Mouse (Mus musculus) neural tube, embryonic 14.5 days (tissue): ENCODE results near the gene Olfr816. TPM values are rescaled to one million over a fixed set of nuclear protein-coding genes. Genes with fewer than 3 reads are reported as not detected.
"Not testable (repeated sequence)": the region's sequence is repeated elsewhere in the genome, so short reads cannot be mapped to it uniquely, and the experiment has no call there.

ENCODE experiments used
- ATAC-seq: fragments of 200-750 bp; cut with Nextera tagmentation; 2 replicates; pipeline ENCODE4 v1.8.0; 2017; ENCODE audit warnings: low read depth, mild to moderate bottlenecking, moderate TSS enrichment, moderate library complexity
- H3K27ac ChIP-seq: fragments of 300-500 bp; sonication (generic); 2 replicates; pipeline ENCODE4 v1.5.1; 2014; ENCODE audit warnings: low read depth, mild to moderate bottlenecking, control low read depth, low read length, moderate library complexity, mixed read lengths
- H3K27me3 ChIP-seq: fragments of 300-500 bp; sonication (generic); 2 replicates; pipeline ENCODE4 v1.6.1; 2014; ENCODE audit warnings: low read length; ENCODE audit not compliant: control insufficient read depth, insufficient read depth
- H3K36me3 ChIP-seq: fragments of 300-500 bp; sonication (generic); 2 replicates; pipeline ENCODE4 v1.6.1; 2014; ENCODE audit warnings: low read length, mixed read lengths; ENCODE audit not compliant: control insufficient read depth, insufficient read depth
- H3K4me1 ChIP-seq: fragments of 300-500 bp; sonication (generic); 2 replicates; pipeline ENCODE4 v1.6.1; 2014; ENCODE audit warnings: low read length; ENCODE audit not compliant: control insufficient read depth, insufficient read depth
- H3K4me2 ChIP-seq: fragments of 300-500 bp; sonication (generic); 2 replicates; pipeline ENCODE4 v1.6.1; 2014; ENCODE audit warnings: mild to moderate bottlenecking, low read depth, low read length, control low read depth
- H3K4me3 ChIP-seq: fragments of 300-500 bp; sonication (generic); 2 replicates; pipeline ENCODE4 v1.5.1; 2014; ENCODE audit warnings: low read depth, low read length, control low read depth, mixed read lengths
- H3K9ac ChIP-seq: fragments of 300-500 bp; sonication (generic); replicated peaks from 2 replicates; pipeline ENCODE4 v1.6.1; 2014; ENCODE audit warnings: low read depth, mild to moderate bottlenecking, control low read depth, low read length, mixed read lengths
- H3K9me3 ChIP-seq: fragments of 300-500 bp; sonication (generic); 2 replicates; pipeline ENCODE4 v1.6.1; 2016; ENCODE audit warnings: low read length; ENCODE audit not compliant: control insufficient read depth
- WGBS: fragments of 180-500 bp; shearing (Covaris S2); extraction: QIAGEN DNeasy Blood & Tissue Kit; methylation state at CpG from one replicate; pipeline ENCODE4 v1.1.7; 2014; 5-methylcytosine and 5-hydroxymethylcytosine counted together
- polyA plus RNA-seq: library from polyadenylated mRNA; unstranded; fragments of >200 nt; fragmentation: Nextera tagmentation; extraction: Ambion mirVana; gene quantifications from 2 replicates; pipeline ENCODE4 v1.2.1, GENCODE M21; 2014

Gene Olfr816
- not detected in 2 replicates for polyA plus RNA-seq

DNA sequence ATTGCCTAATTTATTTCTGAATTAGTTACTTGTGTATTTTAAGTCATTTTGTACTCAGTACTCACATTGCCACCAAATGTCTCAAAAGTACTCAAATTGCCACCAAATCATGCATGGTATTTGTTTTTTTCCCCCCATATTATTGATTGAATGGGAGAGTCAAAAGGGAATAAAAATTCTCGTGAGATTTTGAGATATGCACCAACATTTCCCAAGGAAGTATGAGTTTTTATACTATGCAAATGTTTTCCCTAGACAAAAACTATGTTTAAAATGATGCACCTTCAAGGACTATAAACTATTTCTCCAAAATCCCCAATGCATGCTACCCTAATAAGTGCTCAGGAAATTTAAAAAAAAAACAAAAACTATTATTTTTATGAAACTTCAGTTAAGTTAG lies at the start of gene Olfr816:
Gene Olfr816 (minus strand): TSS at position 101 of the 400 bp plus-strand sequence.
- Histone ChIP-seq H3K9me3 (no peaks in the 10 kb centered on the region), H3K27me3 (no peaks in the 10 kb centered on the region), H3K4me2 (no peak within 1 kb of the TSS), H3K9ac (no peak within 1 kb of the TSS), H3K4me1 (no peaks in the 10 kb centered on the region), H3K27ac (no peak within 1 kb of the TSS), H3K36me3 (no peaks in the 10 kb centered on the region), H3K4me3 (no peak within 1 kb of the TSS)
- 72% methylated on average over 1 of the region's 1 CpGs for WGBS
- ATAC-seq = no peak

DNA sequence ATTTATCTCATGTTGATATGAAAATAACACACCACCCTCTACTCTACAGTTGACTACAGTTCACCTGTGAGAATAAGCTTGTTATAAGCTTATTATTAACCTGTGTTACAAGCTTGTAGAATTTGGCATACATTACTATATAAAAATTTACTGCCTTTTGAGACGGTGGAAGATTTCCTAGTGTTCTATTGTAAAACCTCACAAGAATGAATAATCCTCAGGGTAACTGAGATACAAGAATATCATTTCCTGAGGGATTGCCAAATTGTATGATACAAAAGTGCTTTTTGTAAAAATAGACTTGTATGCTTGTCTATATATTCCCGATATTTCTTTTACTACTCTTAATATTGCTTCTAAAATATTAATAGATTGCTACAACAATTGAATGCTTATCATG lies 33.6 kb upstream of the Olfr816 start, which contains the start of gene Olfr818:
Gene Olfr818 (minus strand): TSS at position 101 of the 400 bp plus-strand sequence.
- Histone ChIP-seq H3K4me3 (no peak within 1 kb of the TSS), H3K9ac (no peak within 1 kb of the TSS), H3K4me1 (no peaks in the 10 kb centered on the region), H3K36me3 (no peaks in the 10 kb centered on the region), H3K9me3 (no peaks in the 10 kb centered on the region), H3K27me3 (no peaks in the 10 kb centered on the region), H3K27ac (no peak within 1 kb of the TSS), H3K4me2 (no peak within 1 kb of the TSS)
- ATAC-seq = no peak
- 90% methylated on average over 2 of the region's 2 CpGs for WGBS

DNA sequence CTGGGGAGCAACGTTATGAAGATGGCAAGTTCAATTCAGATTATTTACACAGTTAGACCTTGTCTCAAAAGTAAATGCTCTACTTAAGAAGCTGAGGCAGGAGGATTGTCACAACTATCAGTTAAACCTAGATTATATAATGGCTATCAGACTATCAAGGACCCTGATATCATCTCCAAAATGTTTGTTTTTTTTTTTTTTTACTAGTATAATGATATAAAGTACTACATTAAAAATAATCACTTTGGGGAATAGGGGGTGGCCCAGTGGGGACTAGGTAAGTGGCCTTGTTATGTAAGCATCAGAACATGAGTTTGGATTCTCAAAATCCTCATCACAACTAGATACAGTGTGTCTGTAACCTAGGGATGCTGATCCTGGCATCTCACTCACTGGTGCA lies 9.6 kb downstream of the Olfr816 start, which contains the start of gene Olfr815:
Gene Olfr815 (minus strand): TSS at position 101 of the 400 bp plus-strand sequence.
- not testable (repeated sequence) for H3K9me3 ChIP-seq, H3K4me3 ChIP-seq, H3K27ac ChIP-seq, ATAC-seq, H3K4me1 ChIP-seq, H3K9ac ChIP-seq, H3K36me3 ChIP-seq, H3K4me2 ChIP-seq, H3K27me3 ChIP-seq
- no CpG with 5 or more reads among the region's 1 CpGs for WGBS

DNA sequence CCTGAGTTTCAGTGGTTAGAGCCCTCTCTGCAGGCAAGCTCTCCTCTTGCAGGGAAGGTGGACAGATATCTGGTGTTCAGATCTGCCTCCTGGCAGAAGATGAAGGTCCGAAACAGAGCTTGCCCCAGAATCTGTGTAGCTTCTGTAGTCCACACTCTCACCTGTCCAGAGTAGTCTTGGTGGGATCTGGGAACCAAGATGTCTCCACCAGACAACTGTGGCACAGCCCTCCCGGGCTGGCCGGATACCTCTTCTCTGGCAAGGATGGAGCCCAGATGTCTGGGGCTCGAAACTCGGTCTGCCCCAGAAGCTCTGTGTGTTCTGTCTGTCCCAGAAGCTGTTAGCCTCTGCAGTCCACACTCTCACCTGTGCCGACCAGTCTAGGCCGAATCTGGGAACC lies 29.5 kb downstream of the Olfr816 start:
- no peak for ATAC-seq
- H3K4me2 ChIP-seq = no peak overlapping the region
- H3K9me3 ChIP-seq = no peaks in the 10 kb centered on the region
- H3K4me3 ChIP-seq = no peak overlapping the region
- no peaks in the 10 kb centered on the region for H3K4me1 ChIP-seq
- H3K9ac ChIP-seq = no peak overlapping the region
- no peaks in the 10 kb centered on the region for H3K36me3 ChIP-seq
- WGBS = 94% methylated on average over 7 of the region's 7 CpGs
- H3K27me3 ChIP-seq = no peaks in the 10 kb centered on the region
- no peak overlapping the region for H3K27ac ChIP-seq

DNA sequence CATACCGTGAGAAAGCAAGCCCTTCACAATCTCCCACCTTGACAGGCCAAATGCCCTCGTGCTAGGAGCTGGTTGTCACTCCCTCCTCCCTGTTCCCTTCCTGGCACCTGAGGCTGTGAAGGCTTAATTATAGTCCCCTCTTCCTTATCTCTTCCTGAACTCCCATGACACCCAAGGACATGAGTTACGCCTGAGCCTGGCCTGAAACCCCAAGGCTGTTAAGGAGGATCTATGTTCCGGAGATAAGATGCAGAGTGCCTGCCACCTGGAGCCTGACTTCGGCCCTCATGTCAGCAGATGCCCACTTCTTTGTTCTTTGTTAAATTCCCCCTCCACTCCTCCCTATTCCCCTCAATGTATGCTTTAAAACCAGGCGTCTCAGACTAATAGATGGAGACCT lies 29.9 kb downstream of the Olfr816 start:
- not testable (repeated sequence) for H3K9ac ChIP-seq, H3K9me3 ChIP-seq, ATAC-seq, H3K27me3 ChIP-seq, H3K4me3 ChIP-seq, H3K4me1 ChIP-seq, H3K4me2 ChIP-seq, H3K36me3 ChIP-seq, H3K27ac ChIP-seq
- 87% methylated on average over 6 of the region's 6 CpGs for WGBS

DNA sequence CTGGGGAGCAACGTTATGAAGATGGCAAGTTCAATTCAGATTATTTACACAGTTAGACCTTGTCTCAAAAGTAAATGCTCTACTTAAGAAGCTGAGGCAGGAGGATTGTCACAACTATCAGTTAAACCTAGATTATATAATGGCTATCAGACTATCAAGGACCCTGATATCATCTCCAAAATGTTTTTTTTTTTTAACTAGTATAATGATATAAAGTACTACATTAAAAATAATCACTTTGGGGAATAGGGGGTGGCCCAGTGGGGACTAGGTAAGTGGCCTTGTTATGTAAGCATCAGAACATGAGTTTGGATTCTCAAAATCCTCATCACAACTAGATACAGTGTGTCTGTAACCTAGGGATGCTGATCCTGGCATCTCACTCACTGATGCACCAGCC lies 35.6 kb downstream of the Olfr816 start, which contains the start of gene Olfr814:
Gene Olfr814 (minus strand): TSS at position 101 of the 400 bp plus-strand sequence.
- not testable (repeated sequence) for H3K4me3 ChIP-seq

More for the DNA sequence above, 35.6 kb downstream of the Olfr816 start, which contains the start of gene Olfr814:
- not testable (repeated sequence) for H3K27ac ChIP-seq, H3K27me3 ChIP-seq, H3K36me3 ChIP-seq, ATAC-seq, H3K9me3 ChIP-seq, H3K4me1 ChIP-seq, H3K9ac ChIP-seq, H3K4me2 ChIP-seq
- WGBS = no CpG with 5 or more reads among the region's 1 CpGs

Other genes starting within 250 kb of the Olfr816 start
- gene Olfr801, start 241.7 kb downstream of the Olfr816 start, polyA plus RNA-seq = not detected in 2 replicates
- 0.07 TPM in 1 of 2 replicates, not detected in the other for gene Olfr802, start 227.4 kb downstream of the Olfr816 start, polyA plus RNA-seq
- not detected in 2 replicates for gene Olfr803, start 221.3 kb downstream of the Olfr816 start, polyA plus RNA-seq
- not detected in 2 replicates for gene Olfr804, start 212.4 kb downstream of the Olfr816 start, polyA plus RNA-seq
- gene Olfr805, start 186.2 kb downstream of the Olfr816 start, polyA plus RNA-seq = not detected in 2 replicates
- not detected in 2 replicates for gene Olfr806, start 173.7 kb downstream of the Olfr816 start, polyA plus RNA-seq
- not detected in 2 replicates for gene Olfr807, start 157.8 kb downstream of the Olfr816 start, polyA plus RNA-seq
- not detected in 2 replicates for gene Olfr808, start 150.1 kb downstream of the Olfr816 start, polyA plus RNA-seq
- not detected in 2 replicates for gene Olfr809, start 141.0 kb downstream of the Olfr816 start, polyA plus RNA-seq
- gene Olfr810, start 120.7 kb downstream of the Olfr816 start, polyA plus RNA-seq = not detected in 2 replicates
- not detected in 2 replicates for gene Olfr811, start 111.2 kb downstream of the Olfr816 start, polyA plus RNA-seq
- not detected in 2 replicates for gene Olfr812, start 69.5 kb downstream of the Olfr816 start, polyA plus RNA-seq
- not detected in 2 replicates for gene Olfr813, start 60.2 kb downstream of the Olfr816 start, polyA plus RNA-seq
- not detected in 2 replicates for gene Olfr814, start 35.7 kb downstream of the Olfr816 start, polyA plus RNA-seq
- gene Olfr815, start 9.7 kb downstream of the Olfr816 start, polyA plus RNA-seq = not detected in 2 replicates
- gene Olfr818, start 33.5 kb upstream of the Olfr816 start, polyA plus RNA-seq = not detected in 2 replicates
- not detected in 2 replicates for gene Olfr819, start 51.7 kb upstream of the Olfr816 start, polyA plus RNA-seq
- not detected in 2 replicates for gene Olfr247, start 60.5 kb upstream of the Olfr816 start, polyA plus RNA-seq
- not detected in 2 replicates for gene Gm10310, start 69.5 kb upstream of the Olfr816 start, polyA plus RNA-seq
- not detected in 2 replicates for gene Olfr820, start 97.0 kb upstream of the Olfr816 start, polyA plus RNA-seq
- gene Olfr821, start 114.8 kb upstream of the Olfr816 start, polyA plus RNA-seq = not detected in 2 replicates
- not detected in 2 replicates for gene Olfr822, start 155.6 kb upstream of the Olfr816 start, polyA plus RNA-seq
- not detected in 2 replicates for gene Olfr823, start 199.8 kb upstream of the Olfr816 start, polyA plus RNA-seq
- gene Olfr824, start 214.4 kb upstream of the Olfr816 start, polyA plus RNA-seq = not detected in 2 replicates